In genomic region chr5:115924946-115925345, GRCm38 (mm10) we compare ENCODE assay signal across 23 mouse cellular contexts.
DNase-seq lines count a peak whose midpoint lies in the region; ATAC-seq lines count a peak whose summit lies in the region.
"Had no signal": no experiment of that assay in that cellular context is flagged by ENCODE, and none has a peak within 500 bp of the region (broad histone marks: within the 10 kb centered on the region; RNA-seq: fewer than 3 reads in every experiment).

No protein-coding gene starts in this region.

- peak; percentile 58 for DNase-seq in adrenal gland, postnatal 14 days
- DNase-seq in adrenal gland, postnatal 4 days (ENCODE audit: low spot score in 2 of 2) = no peak
- peak; percentile 32 for DNase-seq in 3T3-L1 (ENCODE audit: low read depth, low spot score)
- peak; percentile 17 for DNase-seq in Muller cell, postnatal 12 days (ENCODE audit: inconsistent ontology term)
- DNase-seq in adrenal gland, postnatal 36 days = peak; percentile 50 to 53
- no peak for DNase-seq in yolk sac, embryonic 10.5 days (ENCODE audit: low spot score)
- DNase-seq: cerebellum, adult 11-12 months; cerebellum, adult 8-10 months; cerebellum, postnatal 10 days; cerebellum, postnatal 36 days; embryo, embryonic 11 days; gastrocnemius, postnatal 10 days; heart, adult 11 months; heart, postnatal 10 days; heart, postnatal 36 days; kidney, adult 11 months; kidney, adult 8-10 months had no signal

- ATAC-seq in monocyte, adult 5-6 weeks (replicated peaks; ENCODE audit: insufficient number of reproducible peaks, low FRiP score, low TSS enrichment, poor library complexity, severe bottlenecking) = no peak
- ATAC-seq: activated CD4-positive, CD25-positive, alpha-beta regulatory T cell, adult 4 months; forebrain, embryonic 13.5 days; forebrain, embryonic 16.5 days; hindbrain, embryonic 16.5 days; intestine, embryonic 15.5 days had no signal

Comparison
In these comparisons a context has a peak if more than half of its experiments do, and no peak if none do; other contexts are left out.
1. DNase-seq: peak in adrenal gland, postnatal 14 days (single experiment), 3T3-L1 (single experiment), Muller cell, postnatal 12 days (single experiment) and adrenal gland, postnatal 36 days (2 of 2); none in adrenal gland, postnatal 4 days (0 of 2) and yolk sac, embryonic 10.5 days (single experiment).